ENCODE assay signal across 9 mouse cellular contexts in genomic region chr6:100709483-100709882, GRCm38 (mm10). TPM values are rescaled to one million over a fixed set of nuclear protein-coding genes. Genes with fewer than 3 reads are reported as not detected.
DNase-seq lines count a peak whose midpoint lies in the region; ATAC-seq and TF ChIP-seq lines count a peak whose summit lies in the region.
"Had no signal": no experiment of that assay in that cellular context is flagged by ENCODE, and none has a peak within 500 bp of the region (broad histone marks: within the 10 kb centered on the region; RNA-seq: fewer than 3 reads in every experiment).

No protein-coding gene starts in this region.

- DNase-seq in liver (peak; percentile 8), ES-E14 (ENCODE audit: low read depth, low spot score) (peak; percentile 57)
- peak; percentile 22 for DNase-seq in embryonic facial prominence, embryonic 11.5 days (ENCODE audit: low spot score)
- peak; percentile 46 for DNase-seq in hindbrain, embryonic 14.5 days (ENCODE audit: low spot score)
- peak; percentile 71 for DNase-seq in lung, postnatal 25 days (ENCODE audit: low spot score)
- DNase-seq in left cerebral cortex, adult 11 months (ENCODE audit: low spot score), result no peak
- DNase-seq in layer of hippocampus, adult 9-10 months (ENCODE audit: low spot score), result no peak

- H3K4me2 ChIP-seq in liver, embryonic 12.5 days, result no peak overlapping the region
- no peak overlapping the region for H3K4me2 ChIP-seq in embryonic facial prominence, embryonic 11.5 days (ENCODE audit: low read depth, low read length)
- no peak overlapping the region for H3K4me2 ChIP-seq in hindbrain, embryonic 14.5 days (replicated peaks)

- no peak overlapping the region for H3K4me3 ChIP-seq in liver, embryonic 12.5 days
- no peak overlapping the region for H3K4me3 ChIP-seq in ES-E14 (ENCODE audit: insufficient read depth in 1 of 2, low read depth in 1 of 2, low read length in 2 of 2, poor library complexity in 1 of 2, severe bottlenecking in 1 of 2)
- no peak overlapping the region for H3K4me3 ChIP-seq in embryonic facial prominence, embryonic 11.5 days (ENCODE audit: low read depth, low read length)
- no peak overlapping the region for H3K4me3 ChIP-seq in hindbrain, embryonic 14.5 days (replicated peaks; ENCODE audit: low read length)
- H3K4me3 ChIP-seq: layer of hippocampus, adult 2 months had no signal

- WGBS in liver, embryonic 12.5 days (ENCODE audit: insufficient replicate concordance), result 21% methylated on average over 7 of the region's 7 CpGs
- WGBS in embryonic facial prominence, embryonic 11.5 days, result 24% methylated on average over 7 of the region's 7 CpGs
- WGBS in hindbrain, embryonic 14.5 days, result 11% methylated on average over 7 of the region's 7 CpGs

- H3K9me3 ChIP-seq in liver, embryonic 12.5 days (replicated peaks), result no peaks in the 10 kb centered on the region
- no peaks in the 10 kb centered on the region for H3K9me3 ChIP-seq in ES-E14 (ENCODE audit: control insufficient read depth, insufficient read depth, low read depth, low read length)
- no peaks in the 10 kb centered on the region for H3K9me3 ChIP-seq in embryonic facial prominence, embryonic 11.5 days (replicated peaks; ENCODE audit: control insufficient read depth, low read length)
- H3K9me3 ChIP-seq in hindbrain, embryonic 14.5 days (ENCODE audit: control insufficient read depth, low read length), result no peaks in the 10 kb centered on the region

- no peak for ATAC-seq in liver, embryonic 12.5 days
- ATAC-seq in embryonic facial prominence, embryonic 11.5 days (replicated peaks; ENCODE audit: insufficient number of reproducible peaks, low FRiP score, low TSS enrichment, low read depth), result no peak
- peak; percentile 68 for ATAC-seq in hindbrain, embryonic 14.5 days (ENCODE audit: low FRiP score)

- in situ Hi-C loops in ES-E14 (cut with MboI; ENCODE audit: low sequenced_read_pairs in 2 of 2, unreplicated experiment in 2 of 2), result no loop called here

- H3K9ac ChIP-seq in liver, embryonic 12.5 days, result no peak overlapping the region
- H3K9ac ChIP-seq in ES-E14 (ENCODE audit: insufficient read depth, low read depth, low read length, poor library complexity, severe bottlenecking), result no peak overlapping the region
- no peak overlapping the region for H3K9ac ChIP-seq in embryonic facial prominence, embryonic 11.5 days (replicated peaks; ENCODE audit: low read length)
- no peak overlapping the region for H3K9ac ChIP-seq in hindbrain, embryonic 14.5 days

- H3K4me1 ChIP-seq in liver, embryonic 12.5 days, result no peaks in the 10 kb centered on the region; the same call in 1 of the 2 replicates
- no peaks in the 10 kb centered on the region for H3K4me1 ChIP-seq in ES-E14 (ENCODE audit: control insufficient read depth in 2 of 2, insufficient read depth in 2 of 2, low read length in 2 of 2, poor library complexity in 1 of 2)
- H3K4me1 ChIP-seq in embryonic facial prominence, embryonic 11.5 days (ENCODE audit: control insufficient read depth, insufficient read depth, low read length), result peaks cover 2% of the 10 kb centered on the region; the same call in 1 of the 2 replicates
- 0 out of 2 replicates have a peak, but pooled peaks cover 4% of the 10 kb centered on the region for H3K4me1 ChIP-seq in hindbrain, embryonic 14.5 days (replicated peaks; ENCODE audit: control insufficient read depth, insufficient read depth, low read length)

- no peak overlapping the region for H3K27ac ChIP-seq in liver, embryonic 12.5 days
- H3K27ac ChIP-seq in ES-E14 (ENCODE audit: insufficient read depth, low read depth, low read length, poor library complexity, severe bottlenecking), result no peak overlapping the region
- H3K27ac ChIP-seq in embryonic facial prominence, embryonic 11.5 days (replicated peaks; ENCODE audit: low read depth, low read length), result no peak overlapping the region
- no peak overlapping the region for H3K27ac ChIP-seq in hindbrain, embryonic 14.5 days
- H3K27ac ChIP-seq: layer of hippocampus, adult 2 months had no signal

- H3K27me3 ChIP-seq in liver, embryonic 12.5 days (replicated peaks), result peaks cover 31% of the 10 kb centered on the region
- H3K27me3 ChIP-seq in embryonic facial prominence, embryonic 11.5 days (ENCODE audit: control insufficient read depth, insufficient read depth, low read length), result no peaks in the 10 kb centered on the region
- peaks cover 19% of the 10 kb centered on the region for H3K27me3 ChIP-seq in hindbrain, embryonic 14.5 days (ENCODE audit: control insufficient read depth, insufficient read depth, low read length)

- H3K36me3 ChIP-seq in liver, embryonic 12.5 days, result no peaks in the 10 kb centered on the region
- H3K36me3 ChIP-seq in ES-E14 (ENCODE audit: control insufficient read depth, insufficient read depth, low read length, poor library complexity, severe bottlenecking), result no peaks in the 10 kb centered on the region
- no peaks in the 10 kb centered on the region for H3K36me3 ChIP-seq in embryonic facial prominence, embryonic 11.5 days (replicated peaks; ENCODE audit: control insufficient read depth, insufficient read depth, low read depth, low read length)
- H3K36me3 ChIP-seq in hindbrain, embryonic 14.5 days (replicated peaks; ENCODE audit: control insufficient read depth, insufficient read depth), result no peaks in the 10 kb centered on the region

TF ChIP-seq in ES-E14, 5 proteins besides CTCF, POLR2A, EP300 and RAD21:
- no peak for TF ChIP-seq MAFK (IDR thresholded peaks at IDR 0.05; ENCODE audit: insufficient read depth, low read depth, low read length)
- TF ChIP-seq CHD2 (IDR thresholded peaks at IDR 0.05; ENCODE audit: low read depth, low read length), result no peak
- TF ChIP-seq ZC3H11A (IDR thresholded peaks at IDR 0.05; ENCODE audit: borderline replicate concordance, low read depth, low read length), result no peak
- no peak for TF ChIP-seq ZNF384 (IDR thresholded peaks at IDR 0.05; ENCODE audit: low read depth, low read length)
- TF ChIP-seq HCFC1 (IDR thresholded peaks at IDR 0.05; ENCODE audit: borderline replicate concordance, insufficient read depth, low read length), result no peak

RNA-seq across cellular contexts. Expression of gene Gxylt2, which starts 4.9 kb away (rescaled TPM):
- polyA plus RNA-seq in liver, embryonic 12.5 days (2016; fragmentation: Nextera tagmentation; extraction: Ambion mirVana), result 0.37 and 0.39 TPM in 2 replicates
- 0.58 and 1.3 TPM in 2 replicates for total RNA-seq in ES-E14 (2012; rRNA removed)
- 6.6 and 6.9 TPM in 2 replicates for polyA plus RNA-seq in embryonic facial prominence, embryonic 11.5 days (2014; fragmentation: Nextera tagmentation; extraction: Ambion mirVana)
- 2.2 and 2.3 TPM in 2 replicates for polyA plus RNA-seq in hindbrain, embryonic 14.5 days (2014; fragmentation: Nextera tagmentation; extraction: Ambion mirVana)

RNA-seq across cellular contexts. Expression of gene Shq1, which starts 38.5 kb away (rescaled TPM):
- 18.5 and 18.9 TPM in 2 replicates for polyA plus RNA-seq in liver, embryonic 12.5 days (2016; fragmentation: Nextera tagmentation; extraction: Ambion mirVana)
- 23.4 and 25.1 TPM in 2 replicates for total RNA-seq in ES-E14 (2012; rRNA removed)
- 17.5 and 21.7 TPM in 2 replicates for polyA plus RNA-seq in embryonic facial prominence, embryonic 11.5 days (2014; fragmentation: Nextera tagmentation; extraction: Ambion mirVana)
- 7.6 and 7.9 TPM in 2 replicates for polyA plus RNA-seq in hindbrain, embryonic 14.5 days (2014; fragmentation: Nextera tagmentation; extraction: Ambion mirVana)

Comparison
In these comparisons a context has a peak if more than half of its experiments do, and no peak if none do; other contexts are left out.
1. DNase-seq: peak in liver (single experiment), ES-E14 (single experiment), embryonic facial prominence, embryonic 11.5 days (single experiment), hindbrain, embryonic 14.5 days (single experiment) and lung, postnatal 25 days (single experiment); none in left cerebral cortex, adult 11 months (single experiment) and layer of hippocampus, adult 9-10 months (single experiment).